Mouse (Mus musculus): ENCODE data around the gene Frat1. TPM values are rescaled to one million over a fixed set of nuclear protein-coding genes. Genes with fewer than 3 reads are reported as not detected.
A peak's percentile ranks its signal among the peaks of the same experiment; 100 is the strongest.

Frat1 gene
- polyA plus RNA-seq, 1 experiment, result 12.0 TPM

GRCm38 (mm10) chr19:41818749-41819148, 11.0 kb upstream of the Frat1 start:
- WGBS, result 40% methylated on average over 4 of the region's 4 CpGs
- Histone ChIP-seq H3K27ac (ENCODE audit: control insufficient read depth, insufficient read depth, low read depth, low read length, poor library complexity) (no peak overlapping the region), H3K4me1 (ENCODE audit: control insufficient read depth, insufficient read depth, low read length) (no peaks in the 10 kb centered on the region), H3K4me3 (replicated peaks; ENCODE audit: control insufficient read depth, low read depth, low read length) (no peak overlapping the region)
- no peak for TF ChIP-seq POLR2A (IDR thresholded peaks at IDR 0.05; ENCODE audit: borderline replicate concordance, control insufficient read depth, low read depth, low read length)
- no peak for TF ChIP-seq CTCF (IDR thresholded peaks at IDR 0.05; ENCODE audit: control insufficient read depth, insufficient read depth, low read length)

- Histone ChIP-seq H3K27ac (ENCODE audit: control insufficient read depth, insufficient read depth, low read depth, low read length, poor library complexity) (no peak overlapping the region), H3K4me3 (replicated peaks; ENCODE audit: control insufficient read depth, low read depth, low read length) (no peak overlapping the region), H3K4me1 (ENCODE audit: control insufficient read depth, insufficient read depth, low read length) (no peaks in the 10 kb centered on the region; the same call in 1 of the 2 replicates)
- no peak for TF ChIP-seq CTCF (IDR thresholded peaks at IDR 0.05; ENCODE audit: control insufficient read depth, insufficient read depth, low read length)
- TF ChIP-seq POLR2A (IDR thresholded peaks at IDR 0.05; ENCODE audit: borderline replicate concordance, control insufficient read depth, low read depth, low read length), result no peak
- WGBS, result 79% methylated on average over 5 of the region's 5 CpGs
Measured at GRCm38 (mm10) chr19:41821436-41821835, 8.3 kb upstream of the Frat1 start.

- Histone ChIP-seq H3K4me1 (ENCODE audit: control insufficient read depth, insufficient read depth, low read length) (no peaks in the 10 kb centered on the region; the same call in 1 of the 2 replicates), H3K4me3 (replicated peaks; ENCODE audit: control insufficient read depth, low read depth, low read length) (no peak overlapping the region), H3K27ac (ENCODE audit: control insufficient read depth, insufficient read depth, low read depth, low read length, poor library complexity) (no peak overlapping the region)
- WGBS, result 56% methylated on average over 1 of the region's 1 CpGs
- no peak for TF ChIP-seq POLR2A (IDR thresholded peaks at IDR 0.05; ENCODE audit: borderline replicate concordance, control insufficient read depth, low read depth, low read length)
- no peak for TF ChIP-seq CTCF (IDR thresholded peaks at IDR 0.05; ENCODE audit: control insufficient read depth, insufficient read depth, low read length)
Measured at GRCm38 (mm10) chr19:41822589-41822988, 7.2 kb upstream of the Frat1 start.

GRCm38 (mm10) chr19:41824950-41825349, 4.8 kb upstream of the Frat1 start:
- 26% methylated on average over 5 of the region's 5 CpGs for WGBS
- H3K4me1 ChIP-seq (ENCODE audit: control insufficient read depth, insufficient read depth, low read length), result no peaks in the 10 kb centered on the region; the same call in 1 of the 2 replicates

GRCm38 (mm10) chr19:41826529-41826928, 3.2 kb upstream of the Frat1 start:
- TF ChIP-seq CTCF (IDR thresholded peaks at IDR 0.05; ENCODE audit: control insufficient read depth, insufficient read depth, low read length) (no peak), POLR2A (IDR thresholded peaks at IDR 0.05; ENCODE audit: borderline replicate concordance, control insufficient read depth, low read depth, low read length) (no peak)
- H3K4me3 ChIP-seq (replicated peaks; ENCODE audit: control insufficient read depth, low read depth, low read length), result no peak overlapping the region
- H3K4me1 ChIP-seq (ENCODE audit: control insufficient read depth, insufficient read depth, low read length), result no peaks in the 10 kb centered on the region; the same call in 1 of the 2 replicates
- 60% methylated on average over 3 of the region's 3 CpGs for WGBS
- H3K27ac ChIP-seq (ENCODE audit: control insufficient read depth, insufficient read depth, low read depth, low read length, poor library complexity), result no peak overlapping the region

More at GRCm38 (mm10) chr19:41824950-41825349, 4.8 kb upstream of the Frat1 start:
- H3K27ac ChIP-seq (ENCODE audit: control insufficient read depth, insufficient read depth, low read depth, low read length, poor library complexity), result no peak overlapping the region
- H3K4me3 ChIP-seq (replicated peaks; ENCODE audit: control insufficient read depth, low read depth, low read length), result no peak overlapping the region
- TF ChIP-seq CTCF (IDR thresholded peaks at IDR 0.05; ENCODE audit: control insufficient read depth, insufficient read depth, low read length) (no peak), POLR2A (IDR thresholded peaks at IDR 0.05; ENCODE audit: borderline replicate concordance, control insufficient read depth, low read depth, low read length) (no peak)

GRCm38 (mm10) chr19:41828941-41829340, 829 bp upstream of the Frat1 start:
- TF ChIP-seq POLR2A (IDR thresholded peaks at IDR 0.05; ENCODE audit: borderline replicate concordance, control insufficient read depth, low read depth, low read length) (no peak), CTCF (IDR thresholded peaks at IDR 0.05; ENCODE audit: control insufficient read depth, insufficient read depth, low read length) (no peak)
- 77% methylated on average over 3 of the region's 3 CpGs for WGBS
- Histone ChIP-seq H3K4me3 (replicated peaks; ENCODE audit: control insufficient read depth, low read depth, low read length) (no peak overlapping the region), H3K4me1 (ENCODE audit: control insufficient read depth, insufficient read depth, low read length) (no peaks in the 10 kb centered on the region; the same call in none of the 2 replicates), H3K27ac (ENCODE audit: control insufficient read depth, insufficient read depth, low read depth, low read length, poor library complexity) (no peak overlapping the region)

- Histone ChIP-seq H3K27ac (ENCODE audit: control insufficient read depth, insufficient read depth, low read depth, low read length, poor library complexity) (peak overlapping the region; percentile 98), H3K4me3 (replicated peaks; ENCODE audit: control insufficient read depth, low read depth, low read length) (peak overlapping the region; percentile 88), H3K4me1 (ENCODE audit: control insufficient read depth, insufficient read depth, low read length) (no peaks in the 10 kb centered on the region; the same call in none of the 2 replicates)
- peak; percentile 77; the same call in 1 of the 2 replicates for TF ChIP-seq POLR2A (IDR thresholded peaks at IDR 0.05; ENCODE audit: borderline replicate concordance, control insufficient read depth, low read depth, low read length)
- TF ChIP-seq CTCF (IDR thresholded peaks at IDR 0.05; ENCODE audit: control insufficient read depth, insufficient read depth, low read length), result no peak
- under 1% methylated on average over 104 of the region's 112 CpGs for WGBS
Measured at GRCm38 (mm10) chr19:41830106-41831031, 599 bp downstream of the Frat1 start.

- Histone ChIP-seq H3K27ac (ENCODE audit: control insufficient read depth, insufficient read depth, low read depth, low read length, poor library complexity) (peak overlapping the region; percentile 98; the same call in 1 of the 2 replicates), H3K4me3 (replicated peaks; ENCODE audit: control insufficient read depth, low read depth, low read length) (peak overlapping the region; percentile 88), H3K4me1 (ENCODE audit: control insufficient read depth, insufficient read depth, low read length) (peaks cover 1% of the 10 kb centered on the region)
- TF ChIP-seq CTCF (IDR thresholded peaks at IDR 0.05; ENCODE audit: control insufficient read depth, insufficient read depth, low read length) (no peak), POLR2A (IDR thresholded peaks at IDR 0.05; ENCODE audit: borderline replicate concordance, control insufficient read depth, low read depth, low read length) (no peak)
- WGBS, result 2% methylated on average over 19 of the region's 19 CpGs
Measured at GRCm38 (mm10) chr19:41831101-41831570, 1.4 kb downstream of the Frat1 start.
